Mouse (Mus musculus) heart, postnatal 14 days (tissue): Measurements from ENCODE around the gene Ralgapb. TPM values are rescaled to one million over a fixed set of nuclear protein-coding genes. Genes with fewer than 3 reads are reported as not detected.

Source experiments
- DNase-seq, 2 experiments: peaks; one replicate each; pipeline ENCODE4 v3.0.0; 2021 to 2022
- intact Hi-C: fragments of 180-260 bp; cut with DNase I; formaldehyde crosslinking; loops from one replicate; pipeline ENCODE4 v1.15.1; 2025
- total RNA-seq, 2 experiments: library from RNA; stranded (reverse); gene quantifications; 2 replicates each; pipeline ENCODE4 v1.2.3; 2021

The Ralgapb gene
- total RNA-seq, 2 experiments from 2014 or later, result 33.5 TPM

GRCm38 (mm10) chr2:158510665-158511064 lies 101.0 kb downstream of the Ralgapb start:
- intact Hi-C loops, result no loop called here
- peak; percentile 38 to 41 for DNase-seq

GRCm38 (mm10) chr2:158512528-158512927 lies 102.9 kb downstream of the Ralgapb start, which contains the start of gene Arhgap40:
Gene Arhgap40, plus strand, starts transcription at chr2:158512796.
- intact Hi-C loops, result no loop called here
- DNase-seq, result no peak

- intact Hi-C loops, result no loop called here
- no peak for DNase-seq
These were observed 104.2 kb downstream of the Ralgapb start for GRCm38 (mm10) chr2:158513821-158514336.

GRCm38 (mm10) chr2:158518583-158518982 lies 108.9 kb downstream of the Ralgapb start:
- DNase-seq, result no peak
- intact Hi-C loops, result no loop called here

GRCm38 (mm10) chr2:158519071-158519470 lies 109.4 kb downstream of the Ralgapb start:
- intact Hi-C loops, result no loop called here
- DNase-seq, result no peak

- intact Hi-C loops, result no loop called here
- no peak for DNase-seq
These were observed 110.2 kb downstream of the Ralgapb start for GRCm38 (mm10) chr2:158519800-158520199.

GRCm38 (mm10) chr2:158523060-158523459 lies 113.4 kb downstream of the Ralgapb start:
- intact Hi-C loops, result no loop called here

GRCm38 (mm10) chr2:158524129-158524860 lies 114.6 kb downstream of the Ralgapb start:
- intact Hi-C loops, result no loop called here
- peak in 1 of 2 experiments; percentile 52 for DNase-seq

More at GRCm38 (mm10) chr2:158523060-158523459, 113.4 kb downstream of the Ralgapb start:
- peak in 1 of 2 experiments; percentile 20 for DNase-seq

- DNase-seq, result peak; percentile 52 to 66
These were observed 124.4 kb downstream of the Ralgapb start for GRCm38 (mm10) chr2:158534090-158534489.

GRCm38 (mm10) chr2:158534559-158534958 lies 124.9 kb downstream of the Ralgapb start:
- intact Hi-C loops, result no loop called here
- no peak for DNase-seq

More at GRCm38 (mm10) chr2:158534090-158534489, 124.4 kb downstream of the Ralgapb start:
- intact Hi-C loops, result no loop called here

- intact Hi-C loops, result loop anchor here (10.0 kb wide), 1 partner anchor 325 kb away; no protein-coding TSS in a partner anchor
- no peak for DNase-seq
These were observed 130.0 kb downstream of the Ralgapb start for GRCm38 (mm10) chr2:158539433-158540305.

GRCm38 (mm10) chr2:158541286-158541685 lies 131.6 kb downstream of the Ralgapb start:
- intact Hi-C loops, result loop anchor here (10.0 kb wide), 1 partner anchor 324 kb away; no protein-coding TSS in a partner anchor
- no peak for DNase-seq

GRCm38 (mm10) chr2:158545266-158545665 lies 135.6 kb downstream of the Ralgapb start:
- intact Hi-C loops, result loop anchor here (10.0 kb wide), 1 partner anchor 320 kb away; no protein-coding TSS in a partner anchor
- DNase-seq, result no peak

GRCm38 (mm10) chr2:158546751-158547150 lies 137.1 kb downstream of the Ralgapb start:
- intact Hi-C loops, result loop anchor here (2.0 to 10.0 kb wide), 2 partner anchors 96 to 318 kb away; no protein-coding TSS in a partner anchor
- DNase-seq, result peak; percentile 62 to 75

Other genes with a start within 250 kb of the Ralgapb start
- gene D630003M21Rik, start 180.6 kb upstream of the Ralgapb start, total RNA-seq, result 1 to 10 TPM; 7.0 to 7.4 TPM
- not detected for gene Bpi, start 151.8 kb upstream of the Ralgapb start, total RNA-seq
- gene Lbp, start 103.4 kb upstream of the Ralgapb start, total RNA-seq, result 10 to 100 TPM in 1 of 2 experiments, 1 to 10 TPM in 1; 8.7 to 11.6 TPM
- gene Snhg11, start 34.2 kb upstream of the Ralgapb start, total RNA-seq, result under 1 TPM; 0.15 to 0.22 TPM
- gene Adig, start 92.8 kb downstream of the Ralgapb start, total RNA-seq, result 1 to 10 TPM; 1.1 to 4.8 TPM
- gene Arhgap40, start 102.9 kb downstream of the Ralgapb start, total RNA-seq, result under 1 TPM in 1 of 2 experiments, not detected in 1; 0.14 TPM
- gene Slc32a1, start 200.9 kb downstream of the Ralgapb start, total RNA-seq, result not detected
- gene Actr5, start 215.0 kb downstream of the Ralgapb start, total RNA-seq, result 1 to 10 TPM; 6.9 to 8.9 TPM